Mouse (Mus musculus) limb, embryonic 11.5 days (tissue): ENCODE data around the gene Tex44. TPM values are rescaled to one million over a fixed set of nuclear protein-coding genes. Genes with fewer than 3 reads are reported as not detected.
A peak's percentile ranks its signal among the peaks of the same experiment; 100 is the strongest.

Experiments
- ATAC-seq: fragments of 200-750 bp; cut with Nextera tagmentation; 2 replicates; pipeline ENCODE4 v1.8.0; 2017; ENCODE audit warnings: low read depth; ENCODE audit not compliant: insufficient number of reproducible peaks, low FRiP score, low TSS enrichment
- DNase-seq: peaks from one replicate; pipeline ENCODE4 v3.0.0-alpha.2; 2015; ENCODE audit warnings: low spot score
- H3K27ac ChIP-seq: fragments of 300-500 bp; sonication (generic); replicated peaks from 2 replicates; pipeline ENCODE4 v1.5.1; 2014; ENCODE audit warnings: low read depth, mild to moderate bottlenecking, low read length
- H3K27me3 ChIP-seq: fragments of 300-500 bp; sonication (generic); 2 replicates; pipeline ENCODE4 v1.6.1; 2014; ENCODE audit warnings: mild to moderate bottlenecking, low read length, mixed read lengths; ENCODE audit not compliant: control insufficient read depth, insufficient read depth
- H3K36me3 ChIP-seq: fragments of 300-500 bp; sonication (generic); 2 replicates; pipeline ENCODE4 v1.6.1; 2014; ENCODE audit warnings: mild to moderate bottlenecking, low read length, moderate library complexity, mixed read lengths; ENCODE audit not compliant: control insufficient read depth, insufficient read depth
- H3K4me1 ChIP-seq: fragments of 300-500 bp; sonication (generic); 2 replicates; pipeline ENCODE4 v1.6.1; 2014; ENCODE audit warnings: low read length, mixed read lengths; ENCODE audit not compliant: control insufficient read depth, insufficient read depth
- H3K4me2 ChIP-seq: fragments of 300-500 bp; sonication (generic); 2 replicates; pipeline ENCODE4 v1.6.1; 2014; ENCODE audit warnings: low read depth, mild to moderate bottlenecking, moderate library complexity; ENCODE audit not compliant: severe bottlenecking
- H3K4me3 ChIP-seq: fragments of 300-500 bp; sonication (generic); 2 replicates; pipeline ENCODE4 v1.5.1; 2014; ENCODE audit warnings: low read depth, low read length
- H3K9ac ChIP-seq: fragments of 300-500 bp; sonication (generic); 2 replicates; pipeline ENCODE4 v1.6.1; 2014; ENCODE audit warnings: mild to moderate bottlenecking, low read length
- H3K9me3 ChIP-seq: fragments of 300-500 bp; sonication (generic); 2 replicates; pipeline ENCODE4 v1.6.1; 2016; ENCODE audit warnings: low read length; ENCODE audit not compliant: control insufficient read depth
- WGBS: fragments of 180-500 bp; shearing (Covaris S2); extraction: QIAGEN DNeasy Blood & Tissue Kit; methylation state at CpG from one replicate; pipeline ENCODE4 v1.1.7; 2014; 5-methylcytosine and 5-hydroxymethylcytosine counted together
- polyA plus RNA-seq: library from polyadenylated mRNA; unstranded; fragments of >200 nt; fragmentation: Nextera tagmentation; extraction: Ambion mirVana; gene quantifications from 2 replicates; pipeline ENCODE4 v1.2.1, GENCODE M21; 2014

Gene Tex44
- polyA plus RNA-seq, 1 experiment from 2014 or later, result not detected

DNA sequence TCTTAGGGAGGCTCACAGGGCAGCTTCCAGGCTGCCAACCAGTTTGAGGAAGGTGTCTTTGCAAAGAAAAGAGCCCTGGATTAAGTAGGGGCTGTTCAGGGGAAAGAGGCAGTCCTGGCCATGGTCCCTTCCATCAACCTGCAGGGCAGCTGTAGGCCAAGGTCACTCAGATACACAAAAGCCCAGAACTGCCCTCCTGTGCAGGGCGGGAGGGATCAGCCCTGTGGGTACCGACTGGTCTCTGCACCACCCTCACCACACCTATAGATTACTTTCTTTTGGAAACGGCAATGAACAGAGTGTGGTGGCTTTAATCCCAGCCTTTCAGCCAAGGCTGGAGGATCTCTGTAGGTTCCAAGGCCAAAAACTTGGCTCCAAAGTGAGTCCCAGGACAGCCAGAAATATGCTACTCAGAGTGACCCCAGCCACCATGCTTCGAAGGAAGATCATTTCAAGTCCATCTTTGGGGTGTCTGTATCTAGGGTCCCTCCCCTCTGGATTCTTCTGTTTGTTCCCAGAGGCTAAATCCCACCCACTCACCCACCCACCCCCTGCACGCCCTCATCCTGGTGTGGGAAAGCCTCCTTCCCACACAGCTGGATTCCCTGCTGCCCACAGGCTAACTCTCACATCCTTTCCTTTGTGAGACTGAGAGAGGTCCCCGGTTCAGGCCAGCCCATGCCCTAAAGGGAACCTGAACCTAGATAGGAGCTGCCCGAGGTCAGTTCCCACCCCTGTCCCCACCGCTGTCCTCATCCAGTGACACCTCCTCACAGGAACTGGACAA lies 17.4 kb downstream of the Tex44 start:
- peak overlapping the region; percentile 53 for H3K4me2 ChIP-seq
- ATAC-seq (no peak), DNase-seq (peak; percentile 36)
- H3K4me1 ChIP-seq, result peaks cover 16% of the 10 kb centered on the region; the same call in 1 of the 2 replicates
- peak overlapping the region; percentile 25; the same call in 1 of the 2 replicates for H3K4me3 ChIP-seq
- peak overlapping the region; percentile 93 for H3K27ac ChIP-seq
- 61% methylated on average over 8 of the region's 8 CpGs for WGBS
- no peaks in the 10 kb centered on the region for H3K9me3 ChIP-seq
- no peaks in the 10 kb centered on the region for H3K36me3 ChIP-seq
- H3K27me3 ChIP-seq, result no peaks in the 10 kb centered on the region
- peak overlapping the region; percentile 98 for H3K9ac ChIP-seq

DNA sequence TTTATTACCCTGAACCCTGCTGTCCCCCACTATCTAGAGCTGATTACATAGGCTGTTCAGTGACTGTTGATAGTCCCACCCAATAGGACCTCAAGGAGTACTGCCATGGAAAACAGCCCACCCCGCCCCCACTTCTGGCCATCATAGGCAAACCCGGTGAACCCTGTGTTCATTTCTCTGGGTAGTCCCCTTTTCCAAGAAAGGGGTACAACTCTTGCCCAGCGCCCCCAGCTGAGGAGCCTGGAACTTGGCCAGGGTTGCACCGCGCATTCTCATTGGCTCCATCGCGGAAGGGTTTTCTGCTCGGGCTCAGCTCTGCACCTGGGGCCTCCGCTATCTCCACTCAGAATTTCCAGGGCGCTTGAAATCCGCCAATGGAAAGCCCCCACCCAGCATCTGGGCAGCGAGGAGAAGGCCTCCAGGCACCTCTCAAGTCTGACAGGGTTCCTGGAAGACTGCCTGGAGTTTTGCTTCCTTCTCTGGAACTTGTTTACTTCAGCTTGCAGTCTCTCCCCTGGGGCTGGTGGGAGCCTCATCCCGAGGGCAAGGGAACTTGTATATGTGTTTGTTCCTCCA lies 21.6 kb downstream of the Tex44 start:
- no peak for ATAC-seq
- Histone ChIP-seq H3K4me2 (no peak overlapping the region), H3K4me1 (peaks cover 15% of the 10 kb centered on the region; the same call in 1 of the 2 replicates), H3K27ac (no peak overlapping the region), H3K4me3 (no peak overlapping the region), H3K36me3 (no peaks in the 10 kb centered on the region), H3K27me3 (no peaks in the 10 kb centered on the region), H3K9ac (no peak overlapping the region; the same call in 1 of the 2 replicates), H3K9me3 (no peaks in the 10 kb centered on the region)
- 53% methylated on average over 13 of the region's 13 CpGs for WGBS
- DNase-seq, result no peak

DNA sequence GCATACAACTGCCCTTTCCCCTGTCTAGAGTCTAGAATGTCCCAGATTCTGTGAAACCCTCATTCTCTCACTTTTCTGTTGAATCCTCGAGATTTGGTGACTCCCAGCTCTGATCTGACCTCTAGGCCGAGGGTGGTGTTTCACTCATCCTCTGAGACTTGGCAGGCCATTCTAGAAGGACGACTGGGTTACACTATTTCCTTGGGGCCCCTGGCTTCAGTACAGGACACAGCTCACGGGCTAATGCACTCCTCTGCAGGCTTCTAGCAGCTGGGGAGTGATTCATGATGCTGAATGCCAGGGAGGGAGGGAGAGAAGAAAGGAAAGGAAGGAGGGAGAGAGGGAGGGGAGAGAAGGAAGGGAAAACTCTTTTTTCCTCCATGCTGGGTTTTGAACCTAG lies 22.1 kb downstream of the Tex44 start:
- Histone ChIP-seq H3K4me2 (no peak overlapping the region), H3K4me1 (peaks cover 10% of the 10 kb centered on the region; the same call in 1 of the 2 replicates), H3K27me3 (no peaks in the 10 kb centered on the region), H3K9me3 (no peaks in the 10 kb centered on the region), H3K4me3 (no peak overlapping the region), H3K36me3 (no peaks in the 10 kb centered on the region), H3K9ac (no peak overlapping the region), H3K27ac (no peak overlapping the region)
- ATAC-seq (no peak), DNase-seq (no peak)
- WGBS, result 30% methylated on average over 4 of the region's 4 CpGs

DNA sequence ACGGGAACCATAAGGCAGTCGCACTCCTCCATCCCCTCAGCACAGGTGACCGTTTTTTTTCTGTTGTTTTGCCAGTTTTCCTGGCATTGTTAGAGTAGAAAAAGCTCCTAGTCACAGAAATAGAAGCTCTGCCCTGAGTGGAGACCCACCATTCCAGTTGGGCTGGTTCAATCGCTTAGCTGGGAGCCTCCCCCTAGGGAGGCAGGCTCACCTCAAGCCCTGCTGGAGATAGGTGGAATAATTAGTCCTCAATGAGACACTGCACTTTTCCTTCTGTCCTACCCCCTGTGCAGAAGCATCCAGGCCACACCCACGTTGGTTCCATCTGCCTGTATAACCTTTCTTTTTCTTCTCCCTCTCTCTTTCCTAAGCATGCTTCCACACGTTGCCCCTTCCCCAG lies 23.8 kb downstream of the Tex44 start:
- Histone ChIP-seq H3K4me2 (no peak overlapping the region), H3K36me3 (no peaks in the 10 kb centered on the region), H3K9ac (no peak overlapping the region), H3K27me3 (no peaks in the 10 kb centered on the region), H3K9me3 (no peaks in the 10 kb centered on the region), H3K27ac (no peak overlapping the region), H3K4me3 (no peak overlapping the region), H3K4me1 (0 out of 2 replicates have a peak, but pooled peaks cover 2% of the 10 kb centered on the region)
- DNase-seq, result no peak
- whole genome bisulfite sequencing, result 43% methylated on average over 6 of the region's 6 CpGs
- no peak for ATAC-seq

DNA sequence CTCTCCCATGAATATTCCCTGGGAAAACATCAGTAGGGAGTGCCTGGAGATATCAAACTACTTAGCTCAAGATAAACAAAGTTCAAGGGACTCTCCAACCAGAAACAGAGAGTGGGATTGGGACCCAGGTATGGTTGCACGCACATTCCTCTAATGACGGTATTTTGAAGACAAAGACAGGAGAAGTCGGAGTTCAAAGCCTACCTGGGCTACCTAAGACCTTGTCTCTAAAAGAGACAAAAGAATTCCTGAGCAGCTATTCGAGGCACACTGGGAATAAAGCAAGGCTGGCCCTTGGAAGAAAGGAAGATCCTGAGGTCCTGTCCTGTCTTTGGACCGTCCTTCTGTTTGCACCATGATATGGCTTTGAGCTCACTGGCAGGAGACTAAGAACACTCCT lies 26.6 kb downstream of the Tex44 start:
- Histone ChIP-seq H3K27me3 (no peaks in the 10 kb centered on the region), H3K4me3 (no peak overlapping the region), H3K4me1 (0 out of 2 replicates have a peak, but pooled peaks cover 2% of the 10 kb centered on the region), H3K36me3 (no peaks in the 10 kb centered on the region), H3K9me3 (no peaks in the 10 kb centered on the region), H3K27ac (no peak overlapping the region), H3K9ac (no peak overlapping the region), H3K4me2 (no peak overlapping the region)
- 74% methylated on average over 5 of the region's 5 CpGs for WGBS
- no peak for DNase-seq
- no peak for ATAC-seq

DNA sequence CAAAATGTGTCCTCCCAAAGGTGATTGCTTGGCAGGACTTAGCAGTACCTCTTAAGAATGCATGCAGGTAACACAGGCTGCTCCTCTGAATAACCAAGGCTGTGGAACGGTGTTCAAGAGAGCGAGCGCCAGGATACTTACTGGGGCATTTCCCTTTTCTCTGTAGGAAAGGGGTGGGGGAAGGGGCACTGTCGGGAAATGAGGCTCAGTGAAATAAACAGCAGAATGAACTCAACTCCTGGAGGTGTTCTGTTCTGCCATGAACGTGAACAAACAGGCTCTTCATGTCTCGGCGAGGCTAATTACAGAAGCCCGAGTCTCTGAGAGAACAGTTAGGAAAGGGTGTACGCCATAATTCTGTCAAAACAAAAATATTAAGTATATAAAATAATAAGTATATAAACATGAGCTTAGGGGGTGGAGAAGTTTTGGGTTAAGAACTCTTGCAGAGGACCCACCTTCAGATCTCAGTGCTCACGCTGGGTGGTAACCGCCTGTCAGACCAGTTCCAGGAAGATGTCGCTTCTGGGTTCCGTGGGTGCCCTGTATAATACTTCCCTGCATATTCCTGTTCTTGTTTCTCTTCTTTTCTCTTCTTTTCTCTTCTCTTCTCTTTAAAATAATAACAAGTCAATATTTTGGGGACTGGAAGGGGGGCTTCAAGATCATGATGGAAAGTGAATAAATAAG lies 30.9 kb downstream of the Tex44 start:
- Histone ChIP-seq H3K4me2 (no peak overlapping the region), H3K9ac (no peak overlapping the region), H3K9me3 (no peaks in the 10 kb centered on the region), H3K27ac (0 out of 2 replicates have a peak overlapping the region, but pooled peaks have one; percentile 5), H3K27me3 (no peaks in the 10 kb centered on the region), H3K4me1 (no peaks in the 10 kb centered on the region), H3K36me3 (no peaks in the 10 kb centered on the region), H3K4me3 (no peak overlapping the region)
- ATAC-seq (no peak), DNase-seq (no peak)
- 59% methylated on average over 13 of the region's 13 CpGs for WGBS

DNA sequence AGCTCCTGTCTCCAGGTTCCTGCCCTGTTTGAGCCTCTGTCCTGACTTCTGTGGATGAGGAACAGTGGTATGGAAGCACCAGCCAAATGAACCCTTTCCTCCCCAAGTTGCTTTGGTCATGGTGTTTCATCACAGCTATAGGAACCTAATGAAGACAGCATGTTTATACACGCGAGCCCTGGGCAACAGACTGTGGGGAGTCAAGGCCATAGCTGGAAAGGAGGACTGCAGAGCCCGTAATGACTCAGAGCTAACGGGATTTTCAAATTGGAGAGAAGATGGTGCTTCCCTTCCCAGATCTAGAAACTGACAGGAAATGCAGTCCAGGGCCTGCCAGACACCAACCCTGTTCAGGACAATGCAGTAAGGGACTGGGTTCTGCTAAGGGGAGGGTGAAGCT lies 33.2 kb downstream of the Tex44 start:
- no peak for ATAC-seq

DNA sequence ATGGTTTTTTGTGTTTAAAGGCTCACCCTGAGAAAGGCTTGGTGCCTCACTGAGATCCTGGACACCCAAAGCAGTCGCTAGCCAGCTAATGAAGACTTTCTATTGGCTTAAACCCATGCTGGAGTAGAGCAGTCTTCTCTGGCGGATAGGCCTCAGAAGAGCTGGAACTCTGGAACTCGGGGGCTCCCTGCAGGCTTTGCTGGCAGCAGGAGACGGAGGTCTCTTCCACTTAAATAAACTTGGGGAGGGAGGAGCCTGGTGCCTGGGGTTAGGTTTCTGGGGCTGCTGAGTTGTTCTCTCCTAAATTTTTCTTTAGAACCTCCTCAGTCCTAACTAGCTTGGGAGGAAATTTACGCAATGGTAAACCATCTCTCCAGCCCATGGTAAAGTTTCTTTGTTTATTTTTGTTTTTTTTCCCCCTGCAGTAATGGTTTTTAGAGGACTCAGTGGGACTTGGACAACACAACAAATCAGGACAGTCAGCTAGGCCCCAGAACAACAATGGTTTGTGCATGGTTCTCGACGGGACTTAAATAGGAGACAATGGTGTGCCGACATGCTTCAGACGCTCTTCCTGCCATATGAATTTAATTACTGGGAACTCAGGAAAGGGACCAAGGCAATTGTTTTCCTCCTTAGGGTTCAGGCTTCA lies 38.2 kb downstream of the Tex44 start:
- Histone ChIP-seq H3K4me2 (no peak overlapping the region), H3K27me3 (no peaks in the 10 kb centered on the region), H3K36me3 (no peaks in the 10 kb centered on the region), H3K9me3 (no peaks in the 10 kb centered on the region), H3K27ac (peak overlapping the region; percentile 91), H3K4me1 (peaks cover 7% of the 10 kb centered on the region), H3K4me3 (no peak overlapping the region), H3K9ac (peak overlapping the region; percentile 56)
- DNase-seq, result no peak
- WGBS, result 33% methylated on average over 9 of the region's 9 CpGs
- ATAC-seq, result peak; percentile 54

More for the DNA sequence above, 33.2 kb downstream of the Tex44 start:
- no peaks in the 10 kb centered on the region for H3K9me3 ChIP-seq
- H3K27me3 ChIP-seq, result no peaks in the 10 kb centered on the region
- no peak overlapping the region for H3K9ac ChIP-seq
- H3K4me1 ChIP-seq, result no peaks in the 10 kb centered on the region
- H3K4me2 ChIP-seq, result no peak overlapping the region
- no peaks in the 10 kb centered on the region for H3K36me3 ChIP-seq
- DNase-seq, result no peak
- H3K4me3 ChIP-seq, result no peak overlapping the region
- no peak overlapping the region for H3K27ac ChIP-seq
- 61% methylated on average over 4 of the region's 4 CpGs for WGBS
